Mouse (Mus musculus): ENCODE results near the gene Klk1b5. TPM values are rescaled to one million over a fixed set of nuclear protein-coding genes. Genes with fewer than 3 reads are reported as not detected.
"Not testable (repeated sequence)": the region's sequence is repeated elsewhere in the genome, so short reads cannot be mapped to it uniquely, and the experiment has no call there.

Gene Klk1b5
- polyA plus RNA-seq (2014; fragmentation: Nextera tagmentation; extraction: Ambion mirVana), result not detected in 2 replicates

- Histone ChIP-seq H3K27ac (no peak within 1 kb of the TSS), H3K9ac (no peak within 1 kb of the TSS), H3K4me3 (replicated peaks; ENCODE audit: low read length) (no peak within 1 kb of the TSS), H3K27me3 (ENCODE audit: control insufficient read depth, insufficient read depth, low read length) (no peaks in the 10 kb centered on the region), H3K9me3 (ENCODE audit: control insufficient read depth, low read length) (no peaks in the 10 kb centered on the region), H3K4me2 (replicated peaks) (no peak within 1 kb of the TSS), H3K36me3 (replicated peaks; ENCODE audit: control insufficient read depth, insufficient read depth) (no peaks in the 10 kb centered on the region), H3K4me1 (replicated peaks; ENCODE audit: control insufficient read depth, insufficient read depth, low read length) (no peaks in the 10 kb centered on the region)
- 86% methylated on average over 1 of the region's 1 CpGs for WGBS
- no peak for ATAC-seq (ENCODE audit: low FRiP score)
- DNase-seq (ENCODE audit: low spot score), result no peak
Measured at GRCm38 (mm10) chr7:44215645-44216044, at the start of gene Klk1b5. Klk1b5 (plus strand) TSS chr7:44215945.

DNA sequence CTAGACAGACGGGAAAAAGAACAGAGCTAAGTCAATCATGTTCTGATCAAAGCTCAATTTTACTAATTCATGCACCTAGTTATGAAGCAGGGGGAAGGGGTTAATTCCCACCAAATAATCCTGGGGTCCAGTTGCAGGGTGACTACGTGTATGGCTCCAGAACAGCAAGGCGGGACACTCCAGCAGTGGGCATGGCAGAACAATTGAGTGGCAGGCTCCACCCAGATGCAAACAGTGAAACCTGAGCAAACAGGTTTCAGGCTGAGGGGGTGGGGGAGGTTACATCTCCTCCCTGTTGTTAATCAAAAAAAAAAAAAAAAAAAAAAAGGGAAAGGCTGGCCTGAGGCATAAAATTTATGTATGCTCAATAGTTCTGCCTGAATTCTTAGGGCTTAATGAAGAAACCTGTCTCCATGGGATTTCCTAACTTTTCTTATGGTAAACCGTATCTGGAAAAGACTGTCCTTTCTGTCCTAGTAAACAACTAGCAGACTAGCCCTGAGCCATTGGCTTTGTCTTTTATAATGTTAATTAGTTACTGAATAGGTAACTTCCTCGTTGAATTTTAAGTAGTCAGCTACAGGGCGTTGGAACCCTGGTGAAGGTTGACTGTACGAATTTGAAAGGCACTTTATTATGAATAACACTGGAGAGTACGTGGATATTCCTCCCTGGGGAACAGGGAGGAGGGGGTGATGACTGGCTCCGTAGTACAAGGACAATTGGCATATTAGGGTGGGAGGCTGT lies 36.3 kb upstream of the Klk1b5 start:
- no peaks in the 10 kb centered on the region for H3K9me3 ChIP-seq (ENCODE audit: control insufficient read depth, low read length)
- WGBS, result 47% methylated on average over 9 of the region's 9 CpGs
- DNase-seq (ENCODE audit: low spot score), result no peak
- no peaks in the 10 kb centered on the region for H3K4me1 ChIP-seq (replicated peaks; ENCODE audit: control insufficient read depth, insufficient read depth, low read length)
- no peak overlapping the region for H3K4me3 ChIP-seq (replicated peaks; ENCODE audit: low read length)
- no peaks in the 10 kb centered on the region for H3K27me3 ChIP-seq (ENCODE audit: control insufficient read depth, insufficient read depth, low read length)
- H3K27ac ChIP-seq, result no peak overlapping the region
- ATAC-seq (ENCODE audit: low FRiP score), result no peak
- H3K9ac ChIP-seq, result no peak overlapping the region
- no peak overlapping the region for H3K4me2 ChIP-seq (replicated peaks)
- H3K36me3 ChIP-seq (replicated peaks; ENCODE audit: control insufficient read depth, insufficient read depth), result no peaks in the 10 kb centered on the region

DNA sequence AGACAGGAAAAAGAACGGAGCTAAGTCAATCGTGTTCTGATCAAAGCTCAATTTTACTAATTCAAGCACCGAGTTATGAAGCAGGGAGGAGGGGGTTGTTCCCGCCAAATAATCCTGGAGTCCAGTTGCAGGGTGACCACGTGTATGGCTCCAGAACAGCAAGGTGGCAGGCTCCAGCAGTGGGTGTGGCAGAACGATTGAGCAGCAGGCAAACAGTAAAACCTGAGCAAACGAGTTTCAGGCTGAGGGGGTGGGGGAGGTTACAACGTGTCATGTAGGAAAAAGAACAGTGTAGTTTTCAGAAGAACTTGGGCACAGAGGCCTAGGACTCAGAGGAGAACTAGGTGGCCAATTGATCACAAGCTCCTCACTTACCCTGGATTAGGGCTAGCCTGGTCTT lies 29.2 kb upstream of the Klk1b5 start:
- H3K9me3 ChIP-seq (ENCODE audit: control insufficient read depth, low read length); H3K36me3 ChIP-seq (replicated peaks; ENCODE audit: control insufficient read depth, insufficient read depth); H3K9ac ChIP-seq; H3K27ac ChIP-seq; H3K4me3 ChIP-seq (replicated peaks; ENCODE audit: low read length); H3K27me3 ChIP-seq (ENCODE audit: control insufficient read depth, insufficient read depth, low read length); H3K4me1 ChIP-seq (replicated peaks; ENCODE audit: control insufficient read depth, insufficient read depth, low read length); H3K4me2 ChIP-seq (replicated peaks); DNase-seq (ENCODE audit: low spot score); ATAC-seq (ENCODE audit: low FRiP score): not testable (repeated sequence)
- whole genome bisulfite sequencing, result 77% methylated on average over 8 of the region's 8 CpGs

DNA sequence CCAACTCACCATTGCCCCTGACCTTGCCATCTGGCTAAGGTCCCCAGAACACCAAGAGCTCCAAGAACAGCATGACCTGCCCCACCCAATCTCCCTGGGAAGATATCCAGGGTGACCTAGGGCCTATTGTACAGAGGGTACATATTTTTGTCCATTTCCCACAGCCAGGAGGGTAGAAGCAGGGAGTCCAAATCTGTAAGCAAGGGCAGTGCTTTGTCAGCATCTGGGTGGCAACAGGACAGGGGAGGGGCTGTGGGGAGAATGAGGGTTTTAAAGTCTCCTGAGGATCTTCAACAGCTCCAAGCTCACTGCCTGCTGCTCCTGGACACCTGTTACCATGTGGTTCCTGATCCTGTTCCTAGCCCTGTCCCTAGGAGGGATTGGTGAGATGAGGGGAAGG lies 27.8 kb upstream of the Klk1b5 start, which contains the start of gene Klk1b24:
TSS of gene Klk1b24 (plus strand) at position 301 of the 400 bp plus-strand sequence.
- H3K9me3 ChIP-seq (ENCODE audit: control insufficient read depth, low read length); H3K27ac ChIP-seq; DNase-seq (ENCODE audit: low spot score); H3K36me3 ChIP-seq (replicated peaks; ENCODE audit: control insufficient read depth, insufficient read depth); H3K9ac ChIP-seq; H3K4me1 ChIP-seq (replicated peaks; ENCODE audit: control insufficient read depth, insufficient read depth, low read length); ATAC-seq (ENCODE audit: low FRiP score); H3K27me3 ChIP-seq (ENCODE audit: control insufficient read depth, insufficient read depth, low read length); H3K4me3 ChIP-seq (replicated peaks; ENCODE audit: low read length); H3K4me2 ChIP-seq (replicated peaks): not testable (repeated sequence)

GRCm38 (mm10) chr7:44193466-44193865 lies 22.3 kb upstream of the Klk1b5 start:
- ATAC-seq (ENCODE audit: low FRiP score); H3K4me1 ChIP-seq (replicated peaks; ENCODE audit: control insufficient read depth, insufficient read depth, low read length); H3K27ac ChIP-seq; H3K36me3 ChIP-seq (replicated peaks; ENCODE audit: control insufficient read depth, insufficient read depth); H3K4me2 ChIP-seq (replicated peaks); H3K9me3 ChIP-seq (ENCODE audit: control insufficient read depth, low read length); H3K9ac ChIP-seq; H3K27me3 ChIP-seq (ENCODE audit: control insufficient read depth, insufficient read depth, low read length); DNase-seq (ENCODE audit: low spot score); H3K4me3 ChIP-seq (replicated peaks; ENCODE audit: low read length): not testable (repeated sequence)
- 75% methylated on average over 1 of the region's 1 CpGs for WGBS

- ATAC-seq (ENCODE audit: low FRiP score) (no peak), DNase-seq (ENCODE audit: low spot score) (no peak)
- Histone ChIP-seq H3K9ac (no peak within 1 kb of the TSS), H3K4me3 (replicated peaks; ENCODE audit: low read length) (no peak within 1 kb of the TSS), H3K27ac (no peak within 1 kb of the TSS), H3K27me3 (ENCODE audit: control insufficient read depth, insufficient read depth, low read length) (no peaks in the 10 kb centered on the region), H3K36me3 (replicated peaks; ENCODE audit: control insufficient read depth, insufficient read depth) (no peaks in the 10 kb centered on the region), H3K9me3 (ENCODE audit: control insufficient read depth, low read length) (no peaks in the 10 kb centered on the region), H3K4me1 (replicated peaks; ENCODE audit: control insufficient read depth, insufficient read depth, low read length) (no peaks in the 10 kb centered on the region), H3K4me2 (replicated peaks) (no peak within 1 kb of the TSS)
- 59% methylated on average over 3 of the region's 3 CpGs for WGBS
Measured at GRCm38 (mm10) chr7:44197891-44198290, 17.9 kb upstream of the Klk1b5 start, which contains the start of gene Klk1b3. Klk1b3 (plus strand) TSS chr7:44198191.

- H3K9me3 ChIP-seq (ENCODE audit: control insufficient read depth, low read length); H3K4me1 ChIP-seq (replicated peaks; ENCODE audit: control insufficient read depth, insufficient read depth, low read length); ATAC-seq (ENCODE audit: low FRiP score); H3K27ac ChIP-seq; DNase-seq (ENCODE audit: low spot score); H3K4me2 ChIP-seq (replicated peaks); H3K27me3 ChIP-seq (ENCODE audit: control insufficient read depth, insufficient read depth, low read length); H3K4me3 ChIP-seq (replicated peaks; ENCODE audit: low read length); H3K36me3 ChIP-seq (replicated peaks; ENCODE audit: control insufficient read depth, insufficient read depth); H3K9ac ChIP-seq: not testable (repeated sequence)
- 52% methylated on average over 3 of the region's 3 CpGs for WGBS
Measured at GRCm38 (mm10) chr7:44207135-44207534, 8.6 kb upstream of the Klk1b5 start, which contains the start of gene Klk1b4. Klk1b4 (plus strand) TSS chr7:44207435.

DNA sequence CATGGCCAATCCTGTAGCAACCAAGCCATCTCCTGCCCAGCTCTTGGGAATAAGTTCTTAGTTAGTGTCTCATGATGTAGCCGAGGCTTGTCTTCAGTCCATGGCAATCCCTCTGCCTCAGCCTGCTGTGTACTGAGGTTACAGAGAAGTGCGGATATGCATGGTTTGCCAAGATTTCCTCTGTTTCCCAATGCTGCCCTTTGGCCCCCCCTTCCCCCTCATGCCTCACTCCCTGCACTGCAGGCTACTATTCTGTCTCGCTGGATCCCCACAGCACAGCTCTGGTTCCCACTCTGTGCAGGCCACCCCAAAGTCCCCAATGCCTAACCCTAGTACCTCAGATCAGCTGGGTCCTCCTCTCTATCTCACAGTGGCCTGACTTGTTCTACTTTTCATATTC lies 7.4 kb upstream of the Klk1b5 start:
- no peak for ATAC-seq (ENCODE audit: low FRiP score)
- no peaks in the 10 kb centered on the region for H3K27me3 ChIP-seq (ENCODE audit: control insufficient read depth, insufficient read depth, low read length)
- H3K4me3 ChIP-seq (replicated peaks; ENCODE audit: low read length), result no peak overlapping the region
- H3K4me1 ChIP-seq (replicated peaks; ENCODE audit: control insufficient read depth, insufficient read depth, low read length), result no peaks in the 10 kb centered on the region
- H3K9ac ChIP-seq, result no peak overlapping the region
- no peak overlapping the region for H3K27ac ChIP-seq
- 77% methylated on average over 3 of the region's 3 CpGs for WGBS
- H3K4me2 ChIP-seq (replicated peaks), result no peak overlapping the region
- DNase-seq (ENCODE audit: low spot score), result no peak
- H3K9me3 ChIP-seq (ENCODE audit: control insufficient read depth, low read length), result no peaks in the 10 kb centered on the region
- H3K36me3 ChIP-seq (replicated peaks; ENCODE audit: control insufficient read depth, insufficient read depth), result no peaks in the 10 kb centered on the region

DNA sequence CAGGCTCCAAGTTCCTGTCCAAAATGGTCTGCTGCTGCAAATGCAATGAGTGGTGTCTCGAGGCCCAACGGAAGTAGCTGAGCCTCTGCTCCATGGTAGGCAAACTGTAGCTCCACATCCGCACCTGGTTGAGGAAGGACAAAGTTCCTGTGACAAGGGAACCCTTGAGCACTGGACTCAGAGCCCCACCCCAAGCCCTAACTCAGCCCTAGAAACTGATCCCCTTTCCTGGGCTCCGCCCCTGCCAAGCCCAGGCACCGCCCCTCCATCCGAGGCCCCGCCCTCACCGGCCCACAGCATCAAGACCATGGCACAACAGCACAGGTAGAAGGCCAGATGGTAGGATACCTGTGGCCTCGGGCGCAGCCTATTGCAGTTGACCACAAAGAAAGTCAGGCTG lies 5.9 kb downstream of the Klk1b5 start:
- H3K9ac ChIP-seq; H3K36me3 ChIP-seq (replicated peaks; ENCODE audit: control insufficient read depth, insufficient read depth); H3K4me3 ChIP-seq (replicated peaks; ENCODE audit: low read length); H3K4me1 ChIP-seq (replicated peaks; ENCODE audit: control insufficient read depth, insufficient read depth, low read length); H3K9me3 ChIP-seq (ENCODE audit: control insufficient read depth, low read length); H3K27me3 ChIP-seq (ENCODE audit: control insufficient read depth, insufficient read depth, low read length); DNase-seq (ENCODE audit: low spot score); H3K27ac ChIP-seq; ATAC-seq (ENCODE audit: low FRiP score); H3K4me2 ChIP-seq (replicated peaks): not testable (repeated sequence)
- 76% methylated on average over 8 of the region's 10 CpGs for WGBS

All from hindbrain, embryonic 14.5 days (tissue).